Mouse (Mus musculus) embryonic fibroblast, embryonic 13.5 days (primary cell): ENCODE results near the gene Gm973. TPM values are rescaled to one million over a fixed set of nuclear protein-coding genes. Genes with fewer than 3 reads are reported as not detected.

Source experiments
- H3K27ac ChIP-seq: 2 replicates; pipeline ENCODE4 v1.5.1; 2012; ENCODE audit warnings: low read length, control low read depth, inconsistent platforms; ENCODE audit not compliant: insufficient read depth
- H3K4me1 ChIP-seq: 2 replicates; pipeline ENCODE4 v1.6.1; 2011; ENCODE audit warnings: low read length; ENCODE audit not compliant: control insufficient read depth, insufficient read depth
- H3K4me3 ChIP-seq: 2 replicates; pipeline ENCODE4 v1.5.1; 2011; ENCODE audit warnings: mild to moderate bottlenecking, control low read depth, low read length; ENCODE audit not compliant: insufficient read depth
- CTCF ChIP-seq: IDR thresholded peaks from 2 replicates; pipeline ENCODE4 v1.5.1; 2011; ENCODE audit warnings: mild to moderate bottlenecking, control low read depth, low read length, moderate library complexity, borderline replicate concordance; ENCODE audit not compliant: insufficient read depth
- POLR2A ChIP-seq: IDR thresholded peaks from 2 replicates; pipeline ENCODE4 v1.6.1; 2011; ENCODE audit warnings: low read depth, mild to moderate bottlenecking, control low read depth, low read length, moderate library complexity
- polyA plus RNA-seq: library from polyadenylated mRNA; stranded (reverse); fragments of >200 nt; gene quantifications from 2 replicates; pipeline ENCODE4 v1.2.4, GENCODE M21; 2011; ENCODE audit warnings: low read depth; ENCODE audit not compliant: missing spikeins, insufficient read length

Gm973 gene
- polyA plus RNA-seq, 1 experiment = not detected

DNA sequence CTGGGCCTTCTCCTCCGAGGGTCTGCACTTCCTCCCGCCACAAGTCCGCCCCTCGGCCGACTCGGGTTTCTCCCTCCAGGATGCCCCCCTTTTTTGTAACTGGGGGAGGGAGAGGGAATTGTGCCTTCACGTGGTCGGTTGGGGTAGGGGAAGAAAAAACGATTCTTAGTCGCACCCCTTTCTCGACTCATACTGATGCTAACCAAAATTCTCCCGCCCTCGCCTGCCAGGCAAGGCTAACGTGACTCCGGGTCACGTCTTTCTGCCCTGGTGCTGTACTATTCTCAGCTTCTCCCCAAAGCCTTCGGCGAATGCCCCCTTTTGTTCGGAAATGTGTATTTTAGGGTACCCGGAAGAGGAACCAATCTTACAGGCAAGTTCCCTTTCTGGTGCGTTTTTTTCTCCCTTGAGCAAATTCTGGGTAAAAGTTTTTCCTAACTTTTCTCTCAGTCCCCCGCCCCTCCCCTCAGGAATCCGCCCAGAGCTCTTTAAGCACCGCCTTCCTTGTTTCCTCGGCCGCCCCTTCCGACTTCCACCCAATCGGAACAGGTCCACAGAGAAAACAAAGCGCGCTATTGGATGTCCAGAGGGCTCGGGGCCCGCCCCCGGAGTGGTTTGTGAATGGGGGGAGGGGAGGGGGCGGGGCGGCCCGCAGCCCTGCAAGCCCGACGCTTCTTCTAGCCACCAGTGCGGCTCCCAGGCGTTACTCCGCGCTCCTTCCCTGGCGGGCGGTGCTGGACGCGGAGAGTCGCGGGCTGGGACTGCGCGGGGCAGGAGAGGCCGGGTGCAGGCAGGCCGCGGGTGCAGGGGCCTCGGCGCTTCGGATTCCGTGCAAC lies 34.4 kb upstream of the Gm973 start:
- TF ChIP-seq POLR2A (peak; percentile 98), CTCF (no peak)
- peaks cover 5% of the 10 kb centered on the region for H3K4me1 ChIP-seq
- peak overlapping the region; percentile 99 for H3K27ac ChIP-seq
- H3K4me3 ChIP-seq = peak overlapping the region; percentile 60

GRCm38 (mm10) chr1:59482331-59482695 lies 33.8 kb upstream of the Gm973 start, which contains the start of gene Fzd7:
Gene Fzd7 (plus strand): TSS chr1:59482424.
- Histone ChIP-seq H3K4me1 (peaks cover 5% of the 10 kb centered on the region), H3K27ac (peak within 1 kb of the TSS; percentile 99), H3K4me3 (peak within 1 kb of the TSS; percentile 60)
- no peak for TF ChIP-seq POLR2A
- no peak for TF ChIP-seq CTCF

DNA sequence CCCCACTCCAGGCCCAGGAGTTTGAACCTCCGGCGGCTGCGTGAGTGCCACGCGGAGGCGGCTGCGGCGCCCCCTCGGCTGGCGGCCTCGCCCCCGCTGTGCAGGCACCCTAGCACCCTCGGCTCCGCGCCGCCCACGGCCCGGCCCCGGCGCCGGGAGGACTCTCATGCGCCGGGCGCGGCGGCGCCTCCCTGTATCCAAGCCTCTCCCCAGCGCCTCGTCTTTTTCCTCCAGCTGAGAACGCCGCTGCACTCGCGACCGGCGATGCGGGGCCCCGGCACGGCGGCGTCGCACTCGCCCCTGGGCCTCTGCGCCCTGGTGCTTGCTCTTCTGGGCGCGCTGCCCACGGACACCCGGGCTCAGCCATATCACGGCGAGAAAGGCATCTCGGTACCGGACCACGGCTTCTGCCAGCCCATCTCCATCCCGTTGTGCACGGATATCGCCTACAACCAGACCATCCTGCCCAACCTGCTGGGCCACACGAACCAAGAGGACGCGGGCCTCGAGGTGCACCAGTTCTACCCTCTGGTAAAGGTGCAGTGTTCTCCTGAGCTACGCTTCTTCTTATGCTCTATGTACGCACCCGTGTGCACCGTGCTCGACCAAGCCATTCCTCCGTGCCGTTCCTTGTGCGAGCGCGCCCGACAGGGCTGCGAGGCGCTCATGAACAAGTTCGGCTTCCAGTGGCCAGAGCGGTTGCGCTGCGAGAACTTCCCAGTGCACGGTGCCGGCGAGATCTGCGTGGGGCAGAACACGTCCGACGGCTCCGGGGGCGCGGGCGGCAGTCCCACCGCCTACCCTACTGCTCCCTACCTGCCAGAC lies 33.2 kb upstream of the Gm973 start:
- peak overlapping the region; percentile 77 for H3K27ac ChIP-seq
- H3K4me1 ChIP-seq = peaks cover 5% of the 10 kb centered on the region
- peak overlapping the region; percentile 60 for H3K4me3 ChIP-seq
- TF ChIP-seq CTCF (no peak), POLR2A (peak; percentile 29; the same call in 1 of the 2 replicates)

DNA sequence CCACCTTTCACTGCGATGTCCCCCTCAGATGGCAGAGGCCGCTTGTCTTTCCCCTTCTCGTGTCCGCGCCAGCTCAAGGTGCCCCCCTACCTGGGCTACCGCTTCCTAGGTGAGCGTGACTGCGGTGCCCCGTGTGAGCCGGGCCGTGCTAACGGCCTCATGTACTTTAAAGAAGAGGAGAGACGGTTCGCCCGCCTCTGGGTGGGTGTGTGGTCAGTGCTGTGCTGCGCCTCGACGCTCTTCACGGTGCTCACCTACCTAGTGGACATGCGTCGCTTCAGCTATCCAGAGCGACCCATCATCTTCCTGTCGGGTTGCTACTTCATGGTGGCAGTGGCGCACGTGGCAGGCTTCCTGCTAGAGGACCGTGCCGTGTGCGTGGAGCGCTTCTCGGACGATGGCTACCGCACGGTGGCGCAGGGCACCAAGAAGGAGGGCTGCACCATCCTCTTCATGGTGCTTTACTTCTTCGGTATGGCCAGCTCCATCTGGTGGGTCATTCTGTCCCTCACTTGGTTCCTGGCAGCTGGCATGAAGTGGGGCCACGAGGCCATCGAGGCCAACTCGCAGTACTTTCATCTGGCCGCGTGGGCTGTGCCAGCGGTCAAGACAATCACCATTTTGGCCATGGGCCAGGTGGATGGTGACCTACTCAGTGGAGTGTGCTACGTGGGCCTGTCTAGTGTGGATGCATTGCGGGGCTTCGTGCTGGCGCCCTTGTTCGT lies 32.4 kb upstream of the Gm973 start:
- H3K4me1 ChIP-seq = peaks cover 7% of the 10 kb centered on the region
- TF ChIP-seq CTCF (peak; percentile 97), POLR2A (no peak)
- H3K27ac ChIP-seq = peak overlapping the region; percentile 77; the same call in 1 of the 2 replicates
- H3K4me3 ChIP-seq = peak overlapping the region; percentile 60

DNA sequence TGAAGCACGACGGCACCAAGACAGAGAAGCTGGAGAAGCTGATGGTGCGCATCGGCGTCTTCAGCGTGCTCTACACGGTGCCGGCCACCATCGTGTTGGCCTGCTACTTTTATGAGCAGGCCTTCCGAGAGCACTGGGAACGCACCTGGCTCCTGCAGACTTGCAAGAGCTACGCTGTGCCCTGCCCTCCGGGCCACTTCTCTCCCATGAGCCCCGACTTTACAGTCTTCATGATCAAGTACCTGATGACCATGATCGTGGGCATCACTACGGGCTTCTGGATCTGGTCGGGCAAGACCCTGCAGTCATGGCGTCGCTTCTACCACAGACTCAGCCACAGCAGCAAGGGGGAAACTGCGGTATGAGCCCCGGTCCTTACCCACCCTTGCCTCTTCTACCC lies 31.8 kb upstream of the Gm973 start:
- Histone ChIP-seq H3K4me3 (peak overlapping the region; percentile 60), H3K4me1 (peaks cover 10% of the 10 kb centered on the region), H3K27ac (peak overlapping the region; percentile 66)
- TF ChIP-seq POLR2A = no peak
- no peak for TF ChIP-seq CTCF

DNA sequence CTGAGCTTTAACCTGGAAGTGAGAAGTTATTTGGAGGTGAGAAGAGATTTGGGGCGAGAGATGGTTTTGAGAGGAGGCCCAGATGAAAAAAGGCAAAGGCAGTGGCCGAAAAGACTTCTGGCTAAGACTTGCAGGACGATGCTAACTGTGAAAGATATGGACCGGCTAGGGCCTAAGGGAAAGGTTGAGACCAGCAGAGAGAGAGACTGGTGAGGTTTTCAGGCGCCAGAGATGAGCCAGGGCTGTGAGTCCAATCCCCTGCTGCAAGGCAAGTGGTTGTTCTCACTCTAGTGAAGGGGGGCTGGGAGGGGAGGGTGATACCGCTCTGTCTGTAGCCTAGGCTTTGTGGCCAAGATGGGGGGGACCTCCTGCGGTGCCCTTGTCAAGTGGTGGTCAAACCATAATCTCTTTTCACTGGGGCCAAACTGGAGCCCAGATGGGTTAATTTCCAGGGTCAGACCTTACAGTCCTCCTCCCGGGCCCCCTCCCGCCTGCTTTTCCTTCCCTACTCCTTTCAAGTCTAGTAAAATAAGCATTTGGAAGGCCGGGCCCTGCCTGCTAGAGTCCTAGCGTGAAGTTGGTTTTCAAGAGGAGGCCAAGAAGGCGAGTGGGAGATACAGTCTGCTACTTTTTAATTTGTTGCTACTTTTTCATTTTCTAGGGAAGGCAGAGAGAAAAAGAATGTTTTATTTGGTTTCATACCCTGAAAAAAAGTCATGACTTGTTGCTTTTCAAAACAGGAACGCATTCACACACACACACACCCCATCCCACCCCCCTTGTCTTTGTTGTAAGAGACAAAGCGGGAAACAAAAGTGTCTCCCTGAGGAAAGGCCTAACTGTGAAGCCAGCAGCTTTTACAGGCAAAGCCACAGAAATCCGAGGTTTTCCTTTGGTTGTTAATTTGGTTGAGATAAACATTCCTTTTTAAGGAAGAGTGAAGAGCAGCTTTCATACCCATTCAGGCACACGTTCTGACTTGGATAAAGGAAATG lies 31.0 kb upstream of the Gm973 start:
- Histone ChIP-seq H3K4me3 (peak overlapping the region; percentile 60), H3K4me1 (peaks cover 7% of the 10 kb centered on the region; the same call in 1 of the 2 replicates), H3K27ac (peak overlapping the region; percentile 66)
- no peak for TF ChIP-seq CTCF
- TF ChIP-seq POLR2A = peak; percentile 19; the same call in 1 of the 2 replicates

GRCm38 (mm10) chr1:59485803-59486202 lies 30.3 kb upstream of the Gm973 start:
- H3K4me1 ChIP-seq = peaks cover 7% of the 10 kb centered on the region; the same call in 1 of the 2 replicates
- TF ChIP-seq POLR2A = no peak
- TF ChIP-seq CTCF = no peak

DNA sequence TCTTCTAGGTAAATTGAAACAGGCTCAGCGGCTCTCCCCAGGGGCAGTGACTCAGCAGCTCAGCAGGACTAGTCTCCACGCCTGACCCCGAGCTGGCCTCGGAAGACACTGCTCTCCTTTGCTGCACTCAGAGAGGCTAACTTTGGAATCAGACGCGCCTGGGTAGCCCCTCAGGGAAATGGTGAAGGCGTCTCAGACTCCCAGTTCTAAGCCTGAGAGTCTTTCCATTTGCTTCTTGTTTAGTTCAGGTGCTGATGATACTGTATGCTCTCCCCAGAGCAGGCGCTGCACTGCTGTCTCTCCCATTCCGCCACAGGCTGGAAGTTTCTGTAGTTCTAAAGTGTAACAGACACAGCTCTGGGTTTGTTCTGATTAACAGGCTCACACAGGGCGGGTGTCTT lies 28.4 kb upstream of the Gm973 start:
- Histone ChIP-seq H3K27ac (peak overlapping the region; percentile 74), H3K4me3 (peak overlapping the region; percentile 22), H3K4me1 (peaks cover 7% of the 10 kb centered on the region)
- TF ChIP-seq POLR2A = no peak
- no peak for TF ChIP-seq CTCF

More at GRCm38 (mm10) chr1:59485803-59486202, 30.3 kb upstream of the Gm973 start:
- Histone ChIP-seq H3K4me3 (peak overlapping the region; percentile 60), H3K27ac (no peak overlapping the region)
